Mouse (Mus musculus) heart, adult 2 months (tissue): ENCODE measurements around the gene Fam13c. TPM values are rescaled to one million over a fixed set of nuclear protein-coding genes. Genes with fewer than 3 reads are reported as not detected.

ENCODE experiments used
- DNase-seq, 2 experiments: peaks; one replicate each; pipeline ENCODE4 v3.0.0; 2021
- H3K27ac ChIP-seq: fragments of 200-600 bp; 2 replicates; pipeline ENCODE4 v1.8.1; 2022
- H3K27me3 ChIP-seq: fragments of 200-500 bp; 2 replicates; pipeline ENCODE4 v1.6.1; 2012; ENCODE audit warnings: mild to moderate bottlenecking, low read length, inconsistent platforms, mixed read lengths; ENCODE audit not compliant: control insufficient read depth, insufficient read depth
- H3K36me3 ChIP-seq: fragments of 200-500 bp; 2 replicates; pipeline ENCODE4 v1.6.1; 2012; ENCODE audit warnings: low read length, inconsistent platforms; ENCODE audit not compliant: control insufficient read depth, insufficient read depth
- H3K4me1 ChIP-seq: fragments of 200-500 bp; 2 replicates; pipeline ENCODE4 v1.6.1; 2011; ENCODE audit warnings: low read length; ENCODE audit not compliant: control insufficient read depth, insufficient read depth
- H3K4me3 ChIP-seq: fragments of 200-600 bp; 2 replicates; pipeline ENCODE4 v1.8.1; 2022
- H3K79me2 ChIP-seq: fragments of 200-500 bp; replicated peaks from 2 replicates; pipeline ENCODE4 v1.6.1; 2012; ENCODE audit warnings: mild to moderate bottlenecking, inconsistent platforms, low read length, moderate library complexity, mixed read lengths; ENCODE audit not compliant: control insufficient read depth, insufficient read depth
- H3K9ac ChIP-seq: fragments of 200-500 bp; 2 replicates; pipeline ENCODE4 v1.6.1; 2012; ENCODE audit warnings: low read depth, mild to moderate bottlenecking, control low read depth, inconsistent platforms, low read length, mixed read lengths
- CTCF ChIP-seq: fragments of 200-600 bp; IDR thresholded peaks from 2 replicates; pipeline ENCODE4 v1.8.1; 2022; ENCODE audit warnings: antibody characterized with exemption, mild to moderate bottlenecking, moderate library complexity
- EP300 ChIP-seq: fragments of 200-500 bp; IDR thresholded peaks from 2 replicates; pipeline ENCODE4 v1.6.1; 2011; ENCODE audit warnings: low read depth, low read length, control low read depth; ENCODE audit not compliant: insufficient read depth
- POLR2A ChIP-seq: fragments of 200-500 bp; IDR thresholded peaks from 2 replicates; pipeline ENCODE4 v1.6.1; 2011; ENCODE audit warnings: mild to moderate bottlenecking, low read depth, low read length, control low read depth; ENCODE audit not compliant: insufficient read depth
- WGBS: fragments of 180-500 bp; shearing (Covaris S2); methylation state at CpG from one replicate; pipeline ENCODE4 v1.1.7; 2018; 5-methylcytosine and 5-hydroxymethylcytosine counted together
- intact Hi-C: fragments of 180-260 bp; cut with DNase I; formaldehyde crosslinking; loops from one replicate; pipeline ENCODE4 v1.15.1; 2025
- polyA plus RNA-seq: library from polyadenylated mRNA; depleted of rRNA; stranded (reverse); fragments of >200 nt; gene quantifications from 2 replicates; pipeline ENCODE4 v1.2.3, GENCODE M21; 2012
- total RNA-seq, 2 experiments: library from RNA; stranded (reverse); gene quantifications; 2 replicates each; pipeline ENCODE4 v1.2.3; 2021

Gene Fam13c
- total and polyA plus RNA-seq, 3 experiments, result 2.8 to 5.5 (median 5.2) TPM

- H3K27me3 ChIP-seq, result no peaks in the 10 kb centered on the region
- intact Hi-C loops, result loop anchor here (5.0 kb wide), 1 partner anchor 75 kb away; no protein-coding TSS in a partner anchor
- WGBS, result 77% methylated on average over 5 of the region's 5 CpGs
- no peak overlapping the region for H3K9ac ChIP-seq
- H3K4me1 ChIP-seq, result peaks cover 9% of the 10 kb centered on the region
- no peak overlapping the region for H3K4me3 ChIP-seq
- no peak for DNase-seq
- TF ChIP-seq EP300, result no peak
- TF ChIP-seq POLR2A, result no peak
- TF ChIP-seq CTCF, result no peak
- H3K36me3 ChIP-seq, result 0 out of 2 replicates have a peak, but pooled peaks cover 2% of the 10 kb centered on the region
- H3K27ac ChIP-seq, result no peak overlapping the region
- H3K79me2 ChIP-seq, result no peaks in the 10 kb centered on the region
These were observed 2.3 kb downstream of the Fam13c start for GRCm38 (mm10) chr10:70442623-70443022.

GRCm38 (mm10) chr10:70447787-70448186 is 7.5 kb downstream of the Fam13c start:
- no peaks in the 10 kb centered on the region for H3K36me3 ChIP-seq
- no peak overlapping the region for H3K4me3 ChIP-seq
- no peak for DNase-seq
- 47% methylated on average over 4 of the region's 4 CpGs for WGBS
- peaks cover 2% of the 10 kb centered on the region; the same call in 1 of the 2 replicates for H3K4me1 ChIP-seq
- no peaks in the 10 kb centered on the region for H3K79me2 ChIP-seq
- TF ChIP-seq EP300 (no peak), POLR2A (no peak), CTCF (no peak)
- no peak overlapping the region for H3K27ac ChIP-seq
- intact Hi-C loops, result no loop called here
- no peak overlapping the region for H3K9ac ChIP-seq
- no peaks in the 10 kb centered on the region for H3K27me3 ChIP-seq

- Histone ChIP-seq H3K4me3 (no peak overlapping the region), H3K36me3 (no peaks in the 10 kb centered on the region; the same call in 1 of the 2 replicates), H3K4me1 (peaks cover 1% of the 10 kb centered on the region; the same call in 1 of the 2 replicates), H3K27ac (no peak overlapping the region), H3K9ac (no peak overlapping the region), H3K27me3 (no peaks in the 10 kb centered on the region), H3K79me2 (no peaks in the 10 kb centered on the region)
- intact Hi-C loops, result no loop called here
- WGBS, result 56% methylated on average over 8 of the region's 8 CpGs
- no peak for TF ChIP-seq CTCF
- DNase-seq, result no peak
These were observed 8.9 kb downstream of the Fam13c start for GRCm38 (mm10) chr10:70449206-70449605.

GRCm38 (mm10) chr10:70455886-70456305 is 15.6 kb downstream of the Fam13c start:
- peaks cover 2% of the 10 kb centered on the region; the same call in 1 of the 2 replicates for H3K36me3 ChIP-seq
- intact Hi-C loops, result no loop called here
- TF ChIP-seq EP300, result no peak
- TF ChIP-seq CTCF, result no peak
- no peak for TF ChIP-seq POLR2A
- no peaks in the 10 kb centered on the region for H3K79me2 ChIP-seq
- WGBS, result 86% methylated on average over 8 of the region's 8 CpGs
- H3K27me3 ChIP-seq, result no peaks in the 10 kb centered on the region
- no peaks in the 10 kb centered on the region for H3K4me1 ChIP-seq
- no peak for DNase-seq
- no peak overlapping the region for H3K9ac ChIP-seq
- H3K27ac ChIP-seq, result no peak overlapping the region
- no peak overlapping the region for H3K4me3 ChIP-seq

GRCm38 (mm10) chr10:70458574-70459263 is 18.4 kb downstream of the Fam13c start:
- DNase-seq, result no peak
- Histone ChIP-seq H3K27me3 (no peaks in the 10 kb centered on the region), H3K79me2 (no peaks in the 10 kb centered on the region), H3K36me3 (peaks cover 2% of the 10 kb centered on the region; the same call in 1 of the 2 replicates), H3K9ac (no peak overlapping the region), H3K4me3 (no peak overlapping the region), H3K4me1 (no peaks in the 10 kb centered on the region), H3K27ac (no peak overlapping the region)
- no peak for TF ChIP-seq EP300
- no peak for TF ChIP-seq CTCF
- no peak for TF ChIP-seq POLR2A
- intact Hi-C loops, result no loop called here
- 79% methylated on average over 11 of the region's 11 CpGs for WGBS

- DNase-seq, result no peak
- intact Hi-C loops, result no loop called here
- Histone ChIP-seq H3K27ac (no peak overlapping the region), H3K4me1 (no peaks in the 10 kb centered on the region), H3K79me2 (no peaks in the 10 kb centered on the region), H3K27me3 (no peaks in the 10 kb centered on the region), H3K36me3 (no peaks in the 10 kb centered on the region), H3K9ac (no peak overlapping the region), H3K4me3 (no peak overlapping the region)
- 80% methylated on average over 7 of the region's 7 CpGs for WGBS
- TF ChIP-seq EP300 (no peak), POLR2A (no peak), CTCF (no peak)
These were observed 25.4 kb downstream of the Fam13c start for GRCm38 (mm10) chr10:70465638-70466037.
